9 mouse cellular contexts compared by ENCODE assay signal in genomic region chr10:43378279-43378678, GRCm38 (mm10).
DNase-seq lines count a peak whose midpoint lies in the region; ATAC-seq lines count a peak whose summit lies in the region.
"Had no signal": no experiment of that assay in that cellular context is flagged by ENCODE, and none has a peak within 500 bp of the region (broad histone marks: within the 10 kb centered on the region; RNA-seq: fewer than 3 reads in every experiment).

No protein-coding gene starts in this region.

- no peak for ATAC-seq in forebrain, embryonic 11.5 days (replicated peaks; ENCODE audit: low FRiP score)
- no peak for ATAC-seq in forebrain, embryonic 15.5 days (replicated peaks)

- no peaks in the 10 kb centered on the region for H3K4me1 ChIP-seq in forebrain, embryonic 11.5 days (replicated peaks; ENCODE audit: control insufficient read depth, insufficient read depth, low read length)
- 0 out of 2 replicates have a peak, but pooled peaks cover 3% of the 10 kb centered on the region for H3K4me1 ChIP-seq in forebrain, embryonic 15.5 days
- 0 out of 2 replicates have a peak, but pooled peaks cover 3% of the 10 kb centered on the region for H3K4me1 ChIP-seq in embryonic facial prominence, embryonic 10.5 days

- no peaks in the 10 kb centered on the region for H3K36me3 ChIP-seq in forebrain, embryonic 11.5 days (ENCODE audit: control insufficient read depth, insufficient read depth, low read length)
- H3K36me3 ChIP-seq in forebrain, embryonic 15.5 days = no peaks in the 10 kb centered on the region
- H3K36me3 ChIP-seq in embryonic facial prominence, embryonic 10.5 days (replicated peaks) = peaks cover 3% of the 10 kb centered on the region; the same call in 1 of the 2 replicates
- H3K36me3 ChIP-seq in splenic B cell, adult 2 months (ENCODE audit: control insufficient read depth, insufficient read depth, low read length, poor library complexity, severe bottlenecking) = no peaks in the 10 kb centered on the region
- H3K36me3 ChIP-seq: liver, embryonic 15.5 days had no signal

- H3K27ac ChIP-seq in forebrain, embryonic 11.5 days (ENCODE audit: low read depth, low read length) = no peak overlapping the region
- H3K27ac ChIP-seq in forebrain, embryonic 15.5 days (replicated peaks) = no peak overlapping the region
- no peak overlapping the region for H3K27ac ChIP-seq in embryonic facial prominence, embryonic 10.5 days (replicated peaks)
- H3K27ac ChIP-seq: liver, embryonic 15.5 days had no signal

- H3K9me3 ChIP-seq in forebrain, embryonic 11.5 days (ENCODE audit: control insufficient read depth, low read length) = no peaks in the 10 kb centered on the region
- H3K9me3 ChIP-seq in forebrain, embryonic 15.5 days = no peaks in the 10 kb centered on the region
- no peaks in the 10 kb centered on the region for H3K9me3 ChIP-seq in embryonic facial prominence, embryonic 10.5 days
- H3K9me3 ChIP-seq: liver, embryonic 15.5 days had no signal

- no peaks in the 10 kb centered on the region for H3K27me3 ChIP-seq in forebrain, embryonic 11.5 days (ENCODE audit: control insufficient read depth, insufficient read depth, low read length)
- no peaks in the 10 kb centered on the region for H3K27me3 ChIP-seq in forebrain, embryonic 15.5 days
- H3K27me3 ChIP-seq in embryonic facial prominence, embryonic 10.5 days (replicated peaks; ENCODE audit: low read depth, poor library complexity, severe bottlenecking) = no peaks in the 10 kb centered on the region
- no peaks in the 10 kb centered on the region for H3K27me3 ChIP-seq in splenic B cell, adult 2 months (ENCODE audit: control insufficient read depth, insufficient read depth, low read length, poor library complexity, severe bottlenecking)
- H3K27me3 ChIP-seq: liver, embryonic 15.5 days had no signal

- WGBS in forebrain, embryonic 11.5 days = 43% methylated on average over 5 of the region's 5 CpGs
- WGBS in forebrain, embryonic 15.5 days = 44% methylated on average over 5 of the region's 5 CpGs
- WGBS in embryonic facial prominence, embryonic 10.5 days = 46% methylated on average over 5 of the region's 5 CpGs

- H3K4me3 ChIP-seq in forebrain, embryonic 11.5 days (ENCODE audit: low read depth, low read length) = no peak overlapping the region
- H3K4me3 ChIP-seq in forebrain, embryonic 15.5 days = no peak overlapping the region
- H3K4me3 ChIP-seq in embryonic facial prominence, embryonic 10.5 days = no peak overlapping the region
- H3K4me3 ChIP-seq: liver, embryonic 15.5 days had no signal

- peak; percentile 82 for DNase-seq in forebrain, embryonic 11.5 days (ENCODE audit: low spot score)
- peak; percentile 79 for DNase-seq in 416B (ENCODE audit: low read depth)
- DNase-seq in adrenal gland, postnatal 25 days = peak; percentile 38
- DNase-seq in embryonic facial prominence, embryonic 10.5 days (ENCODE audit: low spot score) = peak; percentile 67
- DNase-seq in kidney, adult 9 months = peak; percentile 75
- DNase-seq in lung, postnatal 25 days (ENCODE audit: low spot score) = peak; percentile 18
- DNase-seq in splenic B cell, adult 2 months (ENCODE audit: low read depth, low spot score) = peak; percentile 85

- H3K4me2 ChIP-seq in forebrain, embryonic 11.5 days (ENCODE audit: low read depth, low read length, severe bottlenecking) = no peak overlapping the region
- no peak overlapping the region for H3K4me2 ChIP-seq in forebrain, embryonic 15.5 days (replicated peaks)
- H3K4me2 ChIP-seq: liver, embryonic 15.5 days had no signal

- H3K9ac ChIP-seq in forebrain, embryonic 11.5 days (ENCODE audit: low read length) = no peak overlapping the region
- H3K9ac ChIP-seq in forebrain, embryonic 15.5 days (replicated peaks) = no peak overlapping the region
- H3K9ac ChIP-seq: liver, embryonic 15.5 days had no signal

Comparison
In these comparisons a context has a peak if more than half of its experiments do, and no peak if none do; other contexts are left out.
1. DNase-seq: peak in every context shown above with its lines; median percentile 85 in splenic B cell, adult 2 months; 82 in forebrain, embryonic 11.5 days; 79 in 416B; 75 in kidney, adult 9 months; 67 in embryonic facial prominence, embryonic 10.5 days; 38 in adrenal gland, postnatal 25 days; 18 in lung, postnatal 25 days.